Mouse (Mus musculus): ENCODE data around the gene Adcy4.

DNA sequence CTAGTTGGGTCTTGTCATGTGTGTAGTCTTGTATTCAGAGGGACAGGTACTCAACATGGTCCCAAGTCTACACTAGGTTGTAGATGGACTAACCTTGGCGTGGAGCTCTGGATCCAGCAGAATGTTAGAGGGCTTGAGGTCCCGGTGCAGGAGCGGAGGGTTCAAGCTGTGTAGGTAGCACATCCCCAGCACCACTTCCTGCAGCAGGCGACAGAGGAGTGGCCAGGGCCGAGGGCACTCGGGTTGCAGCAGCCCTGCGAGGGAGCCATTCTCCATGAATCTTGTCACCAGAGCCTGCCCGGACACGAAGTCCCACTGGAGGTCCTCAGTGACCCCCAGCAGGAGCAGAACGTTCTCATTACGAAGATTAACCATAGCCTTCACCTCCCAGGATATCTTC lies 3.8 kb upstream of the Adcy4 start:
- no peak for TF ChIP-seq CTCF (IDR thresholded peaks at IDR 0.05; ENCODE audit: control insufficient read depth, insufficient read depth, insufficient read length)
- no peak for TF ChIP-seq USF1 (IDR thresholded peaks at IDR 0.05; ENCODE audit: low read depth)
- TF ChIP-seq MYOD1 (IDR thresholded peaks at IDR 0.05; ENCODE audit: control insufficient read depth, insufficient read length, low read depth), result no peak
- no peak for TF ChIP-seq MYOG (IDR thresholded peaks at IDR 0.05; ENCODE audit: control insufficient read depth, extremely low read depth, insufficient read length)
- TF ChIP-seq MAX (IDR thresholded peaks at IDR 0.05), result no peak
- TF ChIP-seq CEBPB (IDR thresholded peaks at IDR 0.05; ENCODE audit: low read depth), result no peak
